In genomic region chr17:5536259-5537094, GRCm38 (mm10) we compare ENCODE assay signal across 16 mouse cellular contexts. TPM values are rescaled to one million over a fixed set of nuclear protein-coding genes. Genes with fewer than 3 reads are reported as not detected.
A peak's percentile ranks its signal among the peaks of the same experiment; 100 is the strongest.
DNase-seq lines count a peak whose midpoint lies in the region; ATAC-seq lines count a peak whose summit lies in the region.
"Had no signal": no experiment of that assay in that cellular context is flagged by ENCODE, and none has a peak within 500 bp of the region (broad histone marks: within the 10 kb centered on the region; RNA-seq: fewer than 3 reads in every experiment).

No protein-coding gene starts in this region.

- 0 out of 2 replicates have a peak, but pooled peaks cover 5% of the 10 kb centered on the region for H3K4me1 ChIP-seq in kidney, embryonic 14.5 days (ENCODE audit: control insufficient read depth, insufficient read depth, low read length)
- peaks cover 7% of the 10 kb centered on the region; the same call in 1 of the 2 replicates for H3K4me1 ChIP-seq in embryonic facial prominence, embryonic 10.5 days
- H3K4me1 ChIP-seq in hindbrain, embryonic 12.5 days = peaks cover 5% of the 10 kb centered on the region; the same call in 1 of the 2 replicates
- no peaks in the 10 kb centered on the region for H3K4me1 ChIP-seq in neural tube, embryonic 15.5 days
- H3K4me1 ChIP-seq: embryonic facial prominence, embryonic 12.5 days had no signal

- H3K27me3 ChIP-seq in kidney, embryonic 14.5 days (ENCODE audit: control insufficient read depth, insufficient read depth, low read length) = no peaks in the 10 kb centered on the region; the same call in 1 of the 2 replicates
- no peaks in the 10 kb centered on the region for H3K27me3 ChIP-seq in embryonic facial prominence, embryonic 10.5 days (replicated peaks; ENCODE audit: low read depth, poor library complexity, severe bottlenecking)
- no peaks in the 10 kb centered on the region for H3K27me3 ChIP-seq in hindbrain, embryonic 12.5 days
- H3K27me3 ChIP-seq in neural tube, embryonic 15.5 days (replicated peaks) = no peaks in the 10 kb centered on the region
- H3K27me3 ChIP-seq: embryonic facial prominence, embryonic 12.5 days; liver, embryonic 13.5 days had no signal

- no peak overlapping the region for H3K4me3 ChIP-seq in kidney, embryonic 14.5 days (ENCODE audit: low read length)
- H3K4me3 ChIP-seq in embryonic facial prominence, embryonic 10.5 days = no peak overlapping the region
- no peak overlapping the region for H3K4me3 ChIP-seq in hindbrain, embryonic 12.5 days
- no peak overlapping the region for H3K4me3 ChIP-seq in neural tube, embryonic 15.5 days (replicated peaks)
- H3K4me3 ChIP-seq: embryonic facial prominence, embryonic 12.5 days; kidney, embryonic 15.5 days; liver, embryonic 13.5 days; megakaryocyte, embryonic 14.5 days had no signal

- no peak overlapping the region for H3K4me2 ChIP-seq in kidney, embryonic 14.5 days (replicated peaks; ENCODE audit: low read depth, low read length)
- H3K4me2 ChIP-seq in hindbrain, embryonic 12.5 days (replicated peaks) = 0 out of 2 replicates have a peak overlapping the region, but pooled peaks have one; percentile 15
- no peak overlapping the region for H3K4me2 ChIP-seq in neural tube, embryonic 15.5 days
- H3K4me2 ChIP-seq: embryonic facial prominence, embryonic 12.5 days; heart, embryonic 11.5 days; kidney, embryonic 15.5 days; liver, embryonic 13.5 days had no signal

- no peaks in the 10 kb centered on the region for H3K9me3 ChIP-seq in kidney, embryonic 14.5 days (ENCODE audit: control insufficient read depth, low read length)
- H3K9me3 ChIP-seq in embryonic facial prominence, embryonic 10.5 days = no peaks in the 10 kb centered on the region
- H3K9me3 ChIP-seq in hindbrain, embryonic 12.5 days (replicated peaks) = no peaks in the 10 kb centered on the region
- H3K9me3 ChIP-seq in neural tube, embryonic 15.5 days (replicated peaks) = no peaks in the 10 kb centered on the region
- H3K9me3 ChIP-seq: embryonic facial prominence, embryonic 12.5 days; kidney, embryonic 15.5 days; liver, embryonic 13.5 days; megakaryocyte, embryonic 14.5 days had no signal

- no peak overlapping the region for H3K9ac ChIP-seq in kidney, embryonic 14.5 days (ENCODE audit: low read depth, low read length)
- no peak overlapping the region for H3K9ac ChIP-seq in hindbrain, embryonic 12.5 days
- no peak overlapping the region for H3K9ac ChIP-seq in neural tube, embryonic 15.5 days (replicated peaks)
- H3K9ac ChIP-seq: embryonic facial prominence, embryonic 12.5 days; kidney, embryonic 15.5 days; liver, embryonic 13.5 days had no signal

- H3K36me3 ChIP-seq in kidney, embryonic 14.5 days (ENCODE audit: control insufficient read depth, insufficient read depth, low read length) = no peaks in the 10 kb centered on the region
- H3K36me3 ChIP-seq in embryonic facial prominence, embryonic 10.5 days (replicated peaks) = no peaks in the 10 kb centered on the region
- no peaks in the 10 kb centered on the region for H3K36me3 ChIP-seq in hindbrain, embryonic 12.5 days
- H3K36me3 ChIP-seq in neural tube, embryonic 15.5 days = no peaks in the 10 kb centered on the region
- H3K36me3 ChIP-seq: embryonic facial prominence, embryonic 12.5 days; kidney, embryonic 15.5 days; liver, embryonic 13.5 days had no signal

- DNase-seq in kidney, adult 11 months = no peak
- DNase-seq in embryonic facial prominence, embryonic 10.5 days (ENCODE audit: low spot score) = peak; percentile 16
- DNase-seq in right cerebral cortex, postnatal 36 days (ENCODE audit: low spot score in 2 of 2) = no peak
- DNase-seq in adrenal gland, postnatal 10 days = no peak
- DNase-seq: B cell, adult 2 months; gastrocnemius, postnatal 25 days; left cerebral cortex, postnatal 4 days; liver, embryonic 13.5 days; thymus, postnatal 14 days had no signal

- 0 out of 2 replicates have a peak, but pooled peaks have one; percentile 35 for ATAC-seq in kidney, embryonic 14.5 days (ENCODE audit: low FRiP score, low TSS enrichment)
- ATAC-seq in hindbrain, embryonic 12.5 days (ENCODE audit: low FRiP score) = peak; percentile 73; the same call in 1 of the 2 replicates
- ATAC-seq in neural tube, embryonic 15.5 days (ENCODE audit: low FRiP score) = peak; percentile 40; the same call in 1 of the 2 replicates

- no peak overlapping the region for H3K27ac ChIP-seq in kidney, embryonic 14.5 days (ENCODE audit: low read depth, low read length)
- H3K27ac ChIP-seq in embryonic facial prominence, embryonic 10.5 days (replicated peaks) = no peak overlapping the region
- H3K27ac ChIP-seq in hindbrain, embryonic 12.5 days = peak overlapping the region; percentile 17; the same call in 1 of the 2 replicates
- no peak overlapping the region; the same call in 1 of the 2 replicates for H3K27ac ChIP-seq in neural tube, embryonic 15.5 days (replicated peaks)
- H3K27ac ChIP-seq: embryonic facial prominence, embryonic 12.5 days; kidney, embryonic 15.5 days; liver, embryonic 13.5 days had no signal

- 56% methylated on average over 10 of the region's 12 CpGs for WGBS in kidney, embryonic 14.5 days
- WGBS in embryonic facial prominence, embryonic 10.5 days = 64% methylated on average over 12 of the region's 12 CpGs
- 68% methylated on average over 10 of the region's 12 CpGs for WGBS in hindbrain, embryonic 12.5 days
- 63% methylated on average over 10 of the region's 12 CpGs for WGBS in neural tube, embryonic 15.5 days

RNA-seq across cellular contexts. Expression of gene Zdhhc14, which starts 44.1 kb away (rescaled TPM):
- 2.0 and 2.7 TPM in 2 replicates for polyA plus RNA-seq in kidney, embryonic 14.5 days (2014; fragmentation: Nextera tagmentation; extraction: Ambion mirVana)
- polyA plus RNA-seq in embryonic facial prominence, embryonic 10.5 days (2016; fragmentation: Nextera tagmentation; extraction: Ambion mirVana) = 1.2 TPM in 2 replicates
- polyA plus RNA-seq in hindbrain, embryonic 12.5 days (2016; fragmentation: Nextera tagmentation; extraction: Ambion mirVana) = 6.1 and 7.2 TPM in 2 replicates
- 11.3 and 13.4 TPM in 2 replicates for polyA plus RNA-seq in neural tube, embryonic 15.5 days (2015; fragmentation: Nextera tagmentation; extraction: Ambion mirVana)
- 1 to 10 TPM; 6.4 to 8.3 TPM for total RNA-seq in adrenal gland, postnatal 10 days (2021)
